8 mouse cellular contexts compared by ENCODE assay signal in genomic region chr14:67536787-67537659, GRCm38 (mm10).
DNase-seq lines count a peak whose midpoint lies in the region; ATAC-seq and TF ChIP-seq lines count a peak whose summit lies in the region.

No protein-coding gene starts in this region.

- DNase-seq in urinary bladder, postnatal 14 days (ENCODE audit: low spot score) = peak; percentile 7
- DNase-seq in urinary bladder, postnatal 25 days (ENCODE audit: low spot score) = no peak
- peak; percentile 84 for DNase-seq in forebrain, postnatal 0 days
- peak; percentile 49 for DNase-seq in hindbrain, embryonic 11.5 days (ENCODE audit: low spot score)
- peak; percentile 65 for DNase-seq in limb, embryonic 14.5 days (ENCODE audit: low spot score)
- DNase-seq in right cerebral cortex, adult 18-20 months = peak; percentile 44

- no peak overlapping the region for H3K9ac ChIP-seq in forebrain, postnatal 0 days
- no peak overlapping the region for H3K9ac ChIP-seq in hindbrain, embryonic 11.5 days (ENCODE audit: low read depth, low read length)
- H3K9ac ChIP-seq in limb, embryonic 14.5 days (ENCODE audit: low read depth, low read length, severe bottlenecking) = no peak overlapping the region
- H3K9ac ChIP-seq in intestine, postnatal 0 days (ENCODE audit: low read depth, low read length) = no peak overlapping the region

- H3K4me2 ChIP-seq in forebrain, postnatal 0 days (ENCODE audit: low read depth) = no peak overlapping the region
- no peak overlapping the region for H3K4me2 ChIP-seq in hindbrain, embryonic 11.5 days (replicated peaks; ENCODE audit: low read depth, low read length)
- H3K4me2 ChIP-seq in limb, embryonic 14.5 days (replicated peaks; ENCODE audit: low read depth, low read length, severe bottlenecking) = no peak overlapping the region
- no peak overlapping the region for H3K4me2 ChIP-seq in intestine, postnatal 0 days (replicated peaks; ENCODE audit: low read depth)

- H3K27me3 ChIP-seq in forebrain, postnatal 0 days (ENCODE audit: insufficient read depth, low read length) = peaks cover 3% of the 10 kb centered on the region; the same call in 1 of the 2 replicates
- 0 out of 2 replicates have a peak, but pooled peaks cover 2% of the 10 kb centered on the region for H3K27me3 ChIP-seq in hindbrain, embryonic 11.5 days (ENCODE audit: control insufficient read depth, insufficient read depth, low read length)
- no peaks in the 10 kb centered on the region for H3K27me3 ChIP-seq in limb, embryonic 14.5 days (ENCODE audit: control insufficient read depth, insufficient read depth, low read length)
- no peaks in the 10 kb centered on the region for H3K27me3 ChIP-seq in intestine, postnatal 0 days (replicated peaks; ENCODE audit: control insufficient read depth, insufficient read depth, low read length)

- TF ChIP-seq CTCF in forebrain, postnatal 0 days (IDR thresholded peaks at IDR 0.05; ENCODE audit: low read depth) = no peak
- TF ChIP-seq CTCF in intestine, postnatal 0 days (IDR thresholded peaks at IDR 0.05; ENCODE audit: low read depth) = no peak

- H3K9me3 ChIP-seq in forebrain, postnatal 0 days (ENCODE audit: low read length) = no peaks in the 10 kb centered on the region
- no peaks in the 10 kb centered on the region for H3K9me3 ChIP-seq in hindbrain, embryonic 11.5 days (ENCODE audit: control insufficient read depth, low read length)
- no peaks in the 10 kb centered on the region for H3K9me3 ChIP-seq in limb, embryonic 14.5 days (ENCODE audit: control insufficient read depth, low read length)
- no peaks in the 10 kb centered on the region for H3K9me3 ChIP-seq in intestine, postnatal 0 days (ENCODE audit: control insufficient read depth)

- ATAC-seq in forebrain, postnatal 0 days = peak; percentile 86
- peak; percentile 74 for ATAC-seq in hindbrain, embryonic 11.5 days (ENCODE audit: low FRiP score)
- peak; percentile 55 for ATAC-seq in limb, embryonic 14.5 days (ENCODE audit: low FRiP score, low read depth)
- no peak for ATAC-seq in activated CD4-positive, CD25-positive, alpha-beta regulatory T cell, adult 4 months
- ATAC-seq in intestine, postnatal 0 days = no peak

- peaks cover 17% of the 10 kb centered on the region for H3K4me1 ChIP-seq in forebrain, postnatal 0 days (ENCODE audit: insufficient read depth)
- peaks cover 7% of the 10 kb centered on the region for H3K4me1 ChIP-seq in hindbrain, embryonic 11.5 days (replicated peaks; ENCODE audit: control insufficient read depth, insufficient read depth, low read length)
- peaks cover 19% of the 10 kb centered on the region for H3K4me1 ChIP-seq in limb, embryonic 14.5 days (ENCODE audit: control insufficient read depth, insufficient read depth, low read length)
- H3K4me1 ChIP-seq in intestine, postnatal 0 days (replicated peaks; ENCODE audit: control insufficient read depth, insufficient read depth, low read length) = no peaks in the 10 kb centered on the region

- no peak overlapping the region for H3K4me3 ChIP-seq in forebrain, postnatal 0 days (ENCODE audit: low read depth, low read length)
- H3K4me3 ChIP-seq in hindbrain, embryonic 11.5 days (ENCODE audit: low read depth, low read length) = no peak overlapping the region
- H3K4me3 ChIP-seq in limb, embryonic 14.5 days (replicated peaks; ENCODE audit: low read length) = no peak overlapping the region
- no peak overlapping the region for H3K4me3 ChIP-seq in intestine, postnatal 0 days (ENCODE audit: low read depth, low read length)

- H3K36me3 ChIP-seq in forebrain, postnatal 0 days (ENCODE audit: insufficient read depth) = no peaks in the 10 kb centered on the region
- H3K36me3 ChIP-seq in hindbrain, embryonic 11.5 days (ENCODE audit: control insufficient read depth, insufficient read depth, low read length) = no peaks in the 10 kb centered on the region
- H3K36me3 ChIP-seq in limb, embryonic 14.5 days (ENCODE audit: control insufficient read depth, insufficient read depth, low read length) = no peaks in the 10 kb centered on the region
- H3K36me3 ChIP-seq in intestine, postnatal 0 days (ENCODE audit: control insufficient read depth, insufficient read depth) = no peaks in the 10 kb centered on the region

- 11% methylated on average over 8 of the region's 8 CpGs for WGBS in forebrain, postnatal 0 days
- 31% methylated on average over 8 of the region's 8 CpGs for WGBS in hindbrain, embryonic 11.5 days
- WGBS in limb, embryonic 14.5 days = 36% methylated on average over 8 of the region's 8 CpGs
- WGBS in intestine, postnatal 0 days = 42% methylated on average over 8 of the region's 8 CpGs

- no peak for TF ChIP-seq POLR2A in limb, embryonic 14.5 days (IDR thresholded peaks at IDR 0.05; ENCODE audit: borderline replicate concordance, extremely low read depth, insufficient read depth, insufficient read length)

- H3K27ac ChIP-seq in forebrain, postnatal 0 days (ENCODE audit: low read depth, low read length) = no peak overlapping the region
- H3K27ac ChIP-seq in hindbrain, embryonic 11.5 days (ENCODE audit: low read depth, low read length) = peak overlapping the region; percentile 45; the same call in 1 of the 2 replicates
- H3K27ac ChIP-seq in limb, embryonic 14.5 days (replicated peaks; ENCODE audit: low read depth, low read length) = peak overlapping the region; percentile 33; the same call in 1 of the 2 replicates
- H3K27ac ChIP-seq in intestine, postnatal 0 days (ENCODE audit: low read depth, low read length) = no peak overlapping the region

Comparison
In these comparisons a context has a peak if more than half of its experiments do, and no peak if none do; other contexts are left out.
1. ATAC-seq: peak in forebrain, postnatal 0 days (single experiment), hindbrain, embryonic 11.5 days (single experiment) and limb, embryonic 14.5 days (single experiment); none in activated CD4-positive, CD25-positive, alpha-beta regulatory T cell, adult 4 months (single experiment) and intestine, postnatal 0 days (single experiment).
2. H3K27ac ChIP-seq: peak in hindbrain, embryonic 11.5 days (single experiment) and limb, embryonic 14.5 days (single experiment); none in forebrain, postnatal 0 days (single experiment) and intestine, postnatal 0 days (single experiment).